Mouse (Mus musculus) ES-E14 (cell line): ENCODE data around the gene Ddx18.

Experiments
- CHD2 ChIP-seq: IDR thresholded peaks from 2 replicates; pipeline ENCODE4 v1.6.1; 2014; ENCODE audit warnings: mild to moderate bottlenecking, low read depth, low read length, inconsistent platforms
- HCFC1 ChIP-seq: IDR thresholded peaks from 2 replicates; pipeline ENCODE4 v1.6.1; 2012; ENCODE audit warnings: low read length, inconsistent platforms, borderline replicate concordance; ENCODE audit not compliant: insufficient read depth
- MAFK ChIP-seq: IDR thresholded peaks from 2 replicates; pipeline ENCODE4 v1.6.1; 2014; ENCODE audit warnings: mild to moderate bottlenecking, low read depth, low read length, inconsistent platforms; ENCODE audit not compliant: insufficient read depth
- ZC3H11A ChIP-seq: IDR thresholded peaks from 2 replicates; pipeline ENCODE4 v1.6.1; 2012; ENCODE audit warnings: low read depth, mild to moderate bottlenecking, inconsistent platforms, low read length, borderline replicate concordance
- ZNF384 ChIP-seq: IDR thresholded peaks from 2 replicates; pipeline ENCODE4 v1.6.1; 2012; ENCODE audit warnings: low read depth, low read length, inconsistent platforms

DNA sequence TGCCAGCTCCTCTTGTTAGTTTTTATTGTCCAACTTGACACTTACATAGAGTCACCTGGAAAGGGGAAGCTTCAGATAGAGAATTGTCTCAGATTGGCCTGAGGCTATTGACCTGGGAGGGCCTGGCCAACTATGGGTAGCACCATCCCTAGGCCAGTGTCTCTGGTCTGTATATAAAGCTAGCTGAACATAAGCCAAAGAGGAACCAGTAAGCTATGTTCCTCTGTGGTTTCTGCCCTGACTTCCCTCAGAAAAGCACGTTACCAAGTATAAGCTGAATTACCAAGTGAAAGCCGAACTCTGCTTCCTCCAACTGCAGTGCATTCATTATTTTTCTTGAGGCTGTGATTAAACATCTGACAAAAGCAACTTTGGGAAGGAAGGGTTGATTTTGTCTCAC lies 59.1 kb downstream of the Ddx18 start:
- TF ChIP-seq MAFK = no peak
- no peak for TF ChIP-seq ZC3H11A
- no peak for TF ChIP-seq CHD2
- TF ChIP-seq HCFC1 = no peak
- TF ChIP-seq ZNF384 = no peak
